Mouse (Mus musculus): ENCODE results near the gene Fbxw21.
"Not testable (repeated sequence)": the region's sequence is repeated elsewhere in the genome, so short reads cannot be mapped to it uniquely, and the experiment has no call there.

Fbxw21 gene

DNA sequence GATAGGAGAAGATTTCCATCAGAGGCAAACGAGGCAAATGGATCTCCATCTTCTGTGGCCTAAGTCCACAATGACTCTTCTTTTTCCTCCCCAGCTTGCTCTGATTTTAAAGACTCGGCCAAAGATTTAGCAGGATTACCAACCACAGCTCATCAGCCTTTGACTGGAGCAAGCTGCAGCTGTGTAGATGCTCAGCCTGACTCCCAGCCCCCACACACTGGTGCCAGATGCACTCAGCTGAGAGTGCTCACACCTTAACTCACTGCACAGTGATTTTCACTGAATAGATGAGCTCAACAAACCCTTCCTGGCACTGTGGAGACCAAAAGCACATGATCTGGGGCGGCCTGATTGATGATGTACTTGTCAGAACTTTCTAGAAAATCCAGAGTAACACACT is at the start of gene Fbxw21:
Gene Fbxw21 (minus strand): TSS at position 101 of the 400 bp plus-strand sequence.
- in situ Hi-C loops (cut with MseI, MboI) = no loop called here

DNA sequence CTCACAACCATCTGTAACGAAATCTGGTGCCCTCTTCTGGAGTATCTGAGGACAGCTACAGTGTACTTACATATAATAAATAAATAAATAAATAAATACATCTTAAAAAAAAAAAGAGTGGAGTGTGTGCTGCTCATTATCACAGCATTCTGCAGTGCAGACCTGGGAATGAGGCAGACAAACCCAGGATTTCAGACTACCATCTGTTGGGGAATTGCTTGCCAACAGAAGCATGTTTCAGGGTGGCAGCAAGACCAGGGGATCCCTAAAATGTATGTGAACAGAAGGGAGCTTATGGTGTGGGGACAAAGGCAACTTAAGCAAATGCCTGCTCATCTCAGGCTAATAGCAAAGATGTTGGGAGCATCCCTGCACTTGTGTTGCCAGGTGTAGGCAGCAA is 39.5 kb upstream of the Fbxw21 start:
- in situ Hi-C loops (cut with MseI, MboI) = not testable (repeated sequence)

DNA sequence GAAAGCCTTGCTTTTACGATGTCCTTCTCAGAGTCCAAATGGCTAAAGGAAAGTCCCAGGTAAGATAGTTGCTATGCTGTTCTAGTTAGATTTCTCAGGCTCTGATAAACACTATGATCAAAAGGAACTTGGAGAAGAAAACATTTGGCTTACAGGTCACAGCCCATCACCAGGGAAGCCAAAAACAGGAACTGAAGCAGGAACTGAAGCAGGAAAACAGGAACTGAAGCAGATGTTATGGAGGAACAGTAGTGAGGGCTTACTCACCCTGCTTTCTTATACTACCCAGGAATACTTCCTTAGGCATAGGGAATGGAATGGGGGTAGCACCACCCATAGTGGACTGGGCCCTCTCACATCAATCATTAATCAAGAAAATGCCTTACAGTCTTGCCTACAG is 38.5 kb upstream of the Fbxw21 start:
- in situ Hi-C loops (cut with MseI, MboI) = no loop called here

DNA sequence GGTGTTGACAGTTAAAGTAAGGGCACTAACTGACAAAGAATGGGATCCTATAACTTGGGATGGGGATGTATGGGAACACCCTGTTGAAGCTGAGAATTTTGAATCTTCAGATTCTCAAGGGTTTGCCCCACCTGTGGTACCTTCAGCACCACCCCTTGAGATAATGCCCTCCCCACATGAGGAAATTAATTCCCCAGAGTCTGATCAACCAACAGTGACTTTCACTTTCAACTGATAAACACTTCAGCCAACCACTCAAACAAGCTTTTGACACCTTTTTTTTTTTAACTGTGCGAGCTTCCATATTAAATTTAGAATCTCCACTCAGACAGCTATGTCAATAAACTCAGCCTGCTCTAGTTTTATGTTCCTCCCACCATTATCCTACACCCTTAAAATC is 37.5 kb upstream of the Fbxw21 start:
- in situ Hi-C loops (cut with MseI, MboI) = no loop called here

DNA sequence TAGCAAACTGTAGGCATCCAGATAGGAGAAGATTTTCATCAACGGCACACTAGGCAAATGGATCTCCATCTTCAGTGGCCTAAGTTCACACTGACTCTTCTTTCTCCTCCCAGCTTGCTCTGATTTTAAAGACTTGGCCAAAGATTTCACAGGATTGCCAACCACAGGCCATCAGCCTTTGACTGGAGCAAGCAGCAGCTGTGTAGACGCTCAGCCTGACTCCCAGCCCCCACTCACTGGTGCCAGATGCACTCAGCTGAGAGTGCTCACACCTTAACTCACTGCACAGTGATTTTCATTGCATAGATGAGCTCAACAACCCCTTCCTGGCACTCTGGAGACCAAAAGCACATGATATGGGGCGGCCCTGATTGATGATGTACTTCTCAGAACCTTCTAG is 34.0 kb upstream of the Fbxw21 start, which contains the start of gene Fbxw13:
Gene Fbxw13 (minus strand): TSS at position 101 of the 400 bp plus-strand sequence.
- in situ Hi-C loops (cut with MseI, MboI) = not testable (repeated sequence)

DNA sequence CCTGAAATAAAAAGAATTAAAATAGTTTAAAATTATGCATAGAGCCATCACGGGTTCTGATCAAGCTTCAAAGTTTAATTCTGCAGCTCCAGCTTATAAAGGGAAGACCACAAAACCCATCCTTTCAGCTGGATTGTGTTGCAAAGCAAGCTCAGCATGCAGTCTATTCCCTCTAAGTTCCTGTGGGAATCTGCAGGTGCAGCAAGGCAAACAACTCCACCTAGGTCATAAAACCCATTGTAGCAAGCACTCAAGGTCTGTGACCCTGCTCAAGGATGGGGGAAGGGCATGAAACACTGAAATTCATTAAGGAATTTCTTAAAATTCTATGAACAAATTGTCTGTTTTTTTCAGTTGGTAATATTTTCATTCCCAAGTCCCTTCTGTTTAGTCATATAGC is 15.4 kb upstream of the Fbxw21 start:
- in situ Hi-C loops (cut with MseI, MboI) = no loop called here

DNA sequence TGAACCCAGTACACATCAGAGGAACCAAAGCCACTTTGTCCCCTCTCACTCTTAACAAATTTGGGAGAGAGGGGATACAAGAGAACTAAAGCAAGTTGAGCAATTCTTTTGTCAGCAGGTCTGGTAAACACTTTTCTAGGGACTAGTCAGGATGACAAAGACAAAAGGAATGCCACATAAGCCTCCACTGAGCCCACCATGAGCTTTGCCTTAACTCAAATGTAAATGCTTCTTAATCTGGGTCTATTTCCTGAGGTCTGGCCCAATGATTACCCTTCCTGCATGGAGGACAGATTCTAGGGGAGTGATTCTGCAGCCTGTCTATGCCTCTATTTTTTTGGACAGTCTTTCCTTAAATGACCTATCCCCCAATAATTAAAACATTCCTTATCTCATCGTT is 14.5 kb upstream of the Fbxw21 start:
- in situ Hi-C loops (cut with MseI, MboI) = no loop called here

DNA sequence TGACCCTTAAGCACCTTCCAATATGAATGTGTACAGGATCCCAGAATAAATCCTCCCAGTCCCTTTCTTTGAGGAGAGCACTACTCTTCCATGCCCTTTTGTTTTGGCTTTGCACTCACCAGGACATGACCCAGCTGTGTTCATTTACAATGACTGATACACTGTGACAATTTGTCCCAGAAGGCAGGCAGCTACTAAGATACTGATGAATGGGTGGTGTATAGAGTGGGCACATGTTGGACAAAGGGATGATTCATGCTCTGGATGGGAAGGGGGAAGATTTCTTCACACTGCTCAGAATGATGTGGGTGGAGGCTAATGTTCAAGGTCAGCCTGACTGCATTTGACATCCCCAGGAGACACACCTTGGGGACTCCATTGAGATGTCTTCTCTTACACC is 5.5 kb upstream of the Fbxw21 start:
- in situ Hi-C loops (cut with MseI, MboI) = no loop called here

DNA sequence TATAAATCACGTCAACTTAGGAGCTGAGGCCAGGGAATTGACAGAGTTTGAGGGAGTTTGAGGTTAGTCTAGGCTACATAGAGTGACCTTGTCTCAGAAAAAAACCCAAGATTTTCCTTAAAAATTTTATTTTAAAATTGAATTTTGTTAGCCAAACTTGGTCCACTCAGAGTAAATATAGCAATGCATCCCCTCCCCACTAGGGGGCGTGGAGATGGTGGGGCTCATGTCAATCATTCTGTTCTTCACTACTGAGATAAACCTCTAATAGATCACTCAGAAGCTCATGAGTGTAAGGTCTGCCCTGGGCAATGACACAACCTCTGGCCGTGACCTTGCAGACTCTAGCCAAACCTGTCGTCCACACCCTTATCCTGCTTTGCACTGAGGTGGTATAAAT is 21.4 kb downstream of the Fbxw21 start:
- in situ Hi-C loops (cut with MseI, MboI) = not testable (repeated sequence)

DNA sequence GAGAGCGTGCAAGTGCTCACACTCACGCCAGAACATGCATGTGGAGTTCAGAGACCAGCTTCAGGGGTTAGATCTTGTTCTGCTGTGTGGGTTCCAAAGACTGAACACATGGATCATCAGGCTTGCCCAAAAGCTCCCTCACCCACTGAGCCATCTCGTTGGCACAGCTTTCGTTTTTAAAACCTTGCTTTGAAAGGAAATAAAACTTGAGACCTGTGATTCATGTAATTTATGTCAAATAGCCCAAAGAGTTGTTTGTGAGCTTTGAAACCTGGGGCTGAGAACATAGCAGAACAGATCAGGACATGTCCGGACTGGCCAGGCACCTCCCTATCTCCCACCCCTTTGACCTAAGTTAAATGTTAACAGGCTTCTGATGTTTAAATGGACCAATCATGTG is 31.8 kb downstream of the Fbxw21 start:
- in situ Hi-C loops (cut with MseI, MboI) = no loop called here

DNA sequence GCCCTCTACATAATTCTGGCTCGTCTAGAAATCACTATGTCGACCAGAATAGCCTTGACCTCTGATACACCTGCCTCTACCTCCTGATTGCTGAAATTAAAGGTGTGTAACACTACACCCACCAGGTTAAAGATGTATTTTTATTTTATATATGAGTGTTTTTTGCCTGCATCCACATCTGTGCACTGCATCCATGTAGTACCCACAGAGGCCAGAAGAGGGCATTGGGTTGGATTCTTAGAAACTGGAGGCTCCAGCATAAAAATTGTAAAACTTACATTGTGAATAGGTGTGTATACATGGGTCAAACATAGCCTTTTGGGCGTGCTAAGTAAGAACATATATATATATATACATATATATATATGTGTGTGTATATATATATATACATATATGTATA is 33.6 kb downstream of the Fbxw21 start:
- in situ Hi-C loops (cut with MseI, MboI) = loop anchor here (10.0 kb wide), 1 partner anchor 123 kb away; no protein-coding TSS in a partner anchor

DNA sequence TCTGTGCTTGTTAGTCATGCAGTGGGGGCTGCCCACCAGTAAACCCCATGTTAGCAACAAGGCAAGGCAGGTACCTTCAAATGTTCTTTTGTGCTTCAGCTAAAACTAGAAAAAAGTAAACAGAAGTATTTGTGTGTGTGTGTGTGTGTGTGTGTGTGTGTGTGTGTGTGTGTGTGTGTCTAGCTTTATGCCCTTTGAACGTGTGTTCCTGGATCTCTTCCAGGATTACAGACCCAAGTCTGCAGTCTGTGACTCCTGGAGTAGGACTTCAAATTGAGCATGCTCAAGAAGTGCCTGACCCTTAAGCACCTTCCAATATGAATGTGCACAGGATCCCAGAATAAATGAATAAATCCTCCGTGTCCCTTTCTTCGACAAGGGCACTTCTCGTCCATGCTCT is 34.8 kb downstream of the Fbxw21 start:
- in situ Hi-C loops (cut with MseI, MboI) = loop anchor here (10.0 kb wide), 1 partner anchor 122 kb away; no protein-coding TSS in a partner anchor

DNA sequence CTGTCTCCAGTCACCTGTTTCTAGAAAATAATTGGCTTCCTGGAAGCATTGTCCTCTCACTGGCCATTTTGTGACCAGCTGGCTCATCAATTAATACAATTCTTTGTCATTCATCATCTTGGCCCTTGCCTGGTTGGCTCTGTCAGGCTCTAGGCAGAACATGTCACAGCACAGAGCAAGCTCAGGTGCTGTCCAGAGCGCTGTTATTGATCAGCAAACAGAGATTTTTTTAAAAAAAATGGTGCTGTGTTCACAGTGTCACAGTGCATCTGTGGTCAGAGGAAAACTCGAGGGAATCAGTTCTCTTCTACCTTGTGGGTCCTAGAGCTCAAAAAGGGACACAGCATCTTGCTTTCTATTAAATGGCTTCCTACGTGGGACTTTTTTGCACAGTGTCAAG is 36.4 kb downstream of the Fbxw21 start:
- in situ Hi-C loops (cut with MseI, MboI) = loop anchor here (10.0 kb wide), 1 partner anchor 121 kb away; no protein-coding TSS in a partner anchor

DNA sequence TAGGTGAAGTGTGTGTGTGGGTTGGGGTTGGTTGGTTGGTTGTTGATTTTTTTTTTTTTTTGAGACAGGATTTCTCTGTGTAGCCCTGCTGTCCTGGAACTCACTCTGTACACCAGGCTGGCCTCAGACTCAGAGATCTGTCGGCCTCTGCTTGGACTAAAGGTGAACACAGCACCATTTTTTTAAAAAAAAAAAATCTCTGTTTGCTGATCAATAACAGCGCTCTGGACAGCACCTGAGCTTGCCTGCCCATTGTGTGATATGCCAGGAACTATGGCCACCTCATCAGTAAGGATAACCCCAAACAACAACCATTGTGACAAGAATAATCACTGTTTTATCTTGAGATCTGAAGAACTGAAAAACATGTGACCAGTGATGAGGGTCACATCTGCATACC is 36.8 kb downstream of the Fbxw21 start:
- in situ Hi-C loops (cut with MseI, MboI) = loop anchor here (10.0 kb wide), 1 partner anchor 120 kb away; no protein-coding TSS in a partner anchor

DNA sequence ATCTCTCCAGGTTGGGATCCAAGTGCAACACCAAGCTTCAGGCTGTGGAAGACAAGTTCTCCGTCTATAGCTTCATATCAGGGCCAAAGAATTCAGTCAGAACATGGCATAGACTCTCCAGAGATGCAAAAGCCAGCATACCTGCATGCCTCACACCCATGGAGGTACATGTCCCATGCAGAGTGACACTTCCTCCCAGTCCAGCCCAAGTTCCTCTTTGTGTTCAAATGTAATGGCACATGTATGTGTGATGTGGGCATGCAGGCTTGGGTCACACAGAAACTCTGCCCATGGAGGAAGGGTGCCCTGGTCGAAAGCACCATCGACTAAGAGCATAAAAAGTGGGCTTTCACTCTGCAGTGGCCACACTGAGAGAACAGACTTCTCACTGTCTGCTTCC is 37.7 kb downstream of the Fbxw21 start:
- in situ Hi-C loops (cut with MseI, MboI) = loop anchor here (5.0 to 10.0 kb wide), 2 partner anchors 37 to 119 kb away; no protein-coding TSS in a partner anchor

DNA sequence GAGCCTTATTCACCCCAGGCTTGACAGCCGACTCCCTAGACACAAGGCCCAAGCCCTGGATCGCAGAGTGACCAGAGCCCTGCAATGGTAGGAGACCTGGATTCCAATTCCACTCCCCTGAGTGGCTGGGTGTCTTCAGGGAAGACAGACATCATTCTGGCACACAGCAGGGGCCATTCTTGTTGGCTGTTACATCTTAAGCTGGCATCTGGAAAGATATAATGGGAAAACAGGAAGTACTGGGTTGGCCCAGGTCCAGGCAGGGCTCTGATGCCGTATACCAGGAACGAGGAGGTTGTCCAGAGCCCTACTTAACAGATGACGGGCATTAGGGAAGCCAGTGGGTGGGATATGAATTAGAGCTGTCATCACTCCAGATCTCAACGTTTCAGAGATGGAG is 38.6 kb downstream of the Fbxw21 start:
- in situ Hi-C loops (cut with MseI, MboI) = loop anchor here (5.0 to 10.0 kb wide), 2 partner anchors 36 to 118 kb away; no protein-coding TSS in a partner anchor

DNA sequence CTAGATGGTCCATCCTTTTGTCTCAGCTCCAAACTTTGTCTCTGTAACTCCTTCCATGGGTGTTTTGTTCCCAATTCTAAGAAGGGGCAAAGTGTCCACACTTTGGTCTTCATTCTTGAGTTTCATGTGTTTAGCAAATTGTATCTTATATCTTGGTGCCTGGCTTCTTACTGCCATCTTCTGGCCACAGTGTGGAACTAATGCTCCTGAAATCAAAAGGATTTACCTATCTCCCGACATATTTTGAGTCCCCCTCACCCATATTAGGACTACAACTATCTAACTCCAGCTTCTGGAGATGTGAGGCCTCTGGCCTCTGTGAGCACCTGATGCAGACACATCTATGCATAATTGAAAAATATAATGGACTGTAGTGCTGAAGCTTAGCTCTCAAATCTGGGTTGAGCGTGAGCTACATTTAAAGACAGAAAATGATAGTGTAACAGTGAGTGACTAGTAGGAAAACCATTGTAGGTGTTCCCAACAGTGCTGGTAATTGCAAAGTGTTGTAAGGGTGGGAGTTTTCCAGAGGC is 39.2 kb downstream of the Fbxw21 start:
- in situ Hi-C loops (cut with MseI, MboI) = loop anchor here (5.0 to 10.0 kb wide), 2 partner anchors 35 to 118 kb away; no protein-coding TSS in a partner anchor

DNA sequence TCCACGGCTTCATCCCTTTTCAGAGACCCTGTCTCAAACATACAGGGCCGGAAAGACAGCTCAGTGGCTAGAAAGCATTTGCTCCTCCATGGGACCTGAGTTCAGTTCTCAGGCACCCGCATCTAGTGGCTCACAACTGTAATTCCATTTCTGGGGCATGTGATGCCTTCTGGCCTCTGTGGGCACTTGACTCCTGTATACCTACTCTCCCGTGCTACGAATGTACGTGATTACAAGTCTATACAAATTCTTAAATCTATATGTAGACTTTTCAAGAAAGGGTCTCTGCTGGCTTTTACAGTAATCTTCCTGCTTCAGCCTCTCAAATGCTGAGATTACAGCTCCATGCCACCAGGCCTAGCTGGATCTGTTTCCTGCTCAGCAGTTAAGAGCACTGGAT is 40.9 kb downstream of the Fbxw21 start:
- in situ Hi-C loops (cut with MseI, MboI) = loop anchor here (5.0 to 10.0 kb wide), 2 partner anchors 34 to 116 kb away; no protein-coding TSS in a partner anchor

DNA sequence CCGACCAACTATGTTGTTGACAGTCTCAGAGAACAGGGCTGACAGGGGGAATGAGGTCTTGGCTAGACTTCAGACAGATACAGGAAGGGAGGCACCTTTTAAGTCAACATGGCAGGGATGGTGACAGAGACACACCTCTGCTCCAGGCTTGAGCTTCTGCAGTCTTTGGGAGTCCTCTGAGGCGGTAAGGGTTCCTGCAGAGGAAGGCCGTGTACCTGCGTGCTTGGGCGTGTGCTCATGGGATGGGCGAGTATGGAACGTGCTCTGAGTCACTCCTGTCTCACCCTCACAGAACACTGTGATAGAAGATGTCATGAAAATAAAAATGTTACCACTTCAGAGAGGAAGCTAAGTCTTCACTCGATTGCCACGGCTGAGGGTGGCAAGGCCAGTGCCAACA is 42.3 kb downstream of the Fbxw21 start:
- in situ Hi-C loops (cut with MseI, MboI) = no loop called here

DNA sequence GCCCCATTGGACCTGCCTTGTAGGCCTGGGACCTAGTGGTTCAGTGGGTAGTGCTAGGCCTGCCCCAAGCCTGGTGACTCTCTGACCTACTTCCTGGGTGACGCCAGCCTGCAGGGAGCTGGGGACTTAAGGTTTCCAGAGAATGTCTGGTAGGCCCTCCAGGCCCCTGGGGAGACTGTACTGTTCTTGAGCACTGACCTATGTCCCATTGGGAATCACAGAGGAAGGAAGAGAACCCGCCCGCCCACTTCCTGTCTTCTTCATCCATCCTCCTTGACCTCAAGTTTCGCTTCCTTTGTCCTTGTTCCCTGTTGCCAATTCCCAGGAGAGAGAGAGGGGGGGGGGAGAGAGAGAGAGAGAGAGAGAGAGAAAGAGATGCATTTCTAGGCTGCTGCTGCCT is 43.7 kb downstream of the Fbxw21 start:
- in situ Hi-C loops (cut with MseI, MboI) = no loop called here

DNA sequence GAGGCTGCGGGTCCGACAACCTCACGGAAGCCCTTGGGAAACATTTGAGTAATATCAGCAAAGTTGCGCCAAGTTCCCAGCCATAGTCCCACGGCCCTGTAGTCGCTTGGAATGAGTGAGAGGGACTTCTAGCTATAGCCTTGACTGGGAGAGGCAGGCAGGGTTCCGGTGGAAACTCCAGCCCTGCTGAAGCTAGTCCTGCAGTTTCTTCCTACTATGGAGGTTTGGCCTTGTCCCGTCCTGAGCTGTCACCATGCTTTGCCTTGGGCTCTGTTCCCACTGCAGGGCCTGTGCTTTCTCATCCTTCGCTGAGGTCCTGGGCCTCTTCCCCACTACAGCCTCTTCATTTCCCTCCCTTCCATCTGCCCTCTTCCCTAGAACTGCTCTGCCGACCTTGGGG is 45.6 kb downstream of the Fbxw21 start:
- in situ Hi-C loops (cut with MseI, MboI) = no loop called here

DNA sequence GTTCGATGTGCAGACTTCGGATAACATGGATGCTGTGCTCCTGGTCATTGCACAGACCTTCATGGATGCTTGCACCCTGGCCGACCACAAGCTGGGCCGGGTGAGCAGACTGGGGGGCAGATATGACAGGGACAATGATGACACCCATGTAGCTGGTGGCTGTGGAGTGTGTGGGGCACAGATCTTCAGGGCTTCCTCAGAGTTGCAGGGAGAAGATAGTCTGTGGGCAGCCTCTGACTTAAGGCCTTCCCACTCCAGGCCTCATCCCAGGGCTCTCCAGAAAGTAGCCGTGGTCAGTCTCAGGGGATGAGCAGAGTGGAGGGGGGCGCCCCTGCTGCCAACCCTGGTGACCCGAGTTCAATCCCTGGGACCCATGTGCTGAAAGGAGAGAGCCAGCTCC is 47.0 kb downstream of the Fbxw21 start:
- in situ Hi-C loops (cut with MseI, MboI) = no loop called here

DNA sequence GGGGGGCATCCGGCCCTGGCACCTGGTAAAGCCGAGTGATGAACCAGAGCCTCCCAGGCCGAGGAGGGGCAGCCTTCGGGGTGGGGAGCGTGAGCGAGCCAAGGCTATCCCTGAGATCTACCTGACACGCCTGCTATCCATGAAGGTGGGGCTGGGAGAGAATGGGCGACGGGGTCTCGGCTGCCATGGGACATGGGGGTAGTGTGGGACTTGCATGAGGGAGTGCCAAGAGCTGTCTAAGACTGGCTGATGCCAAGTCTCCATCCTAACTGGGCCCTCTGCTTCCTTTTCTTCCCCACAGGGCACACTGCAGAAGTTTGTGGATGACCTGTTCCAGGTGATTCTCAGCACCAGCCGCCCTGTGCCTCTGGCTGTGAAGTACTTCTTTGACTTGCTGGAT is 47.6 kb downstream of the Fbxw21 start:
- in situ Hi-C loops (cut with MseI, MboI) = no loop called here

DNA sequence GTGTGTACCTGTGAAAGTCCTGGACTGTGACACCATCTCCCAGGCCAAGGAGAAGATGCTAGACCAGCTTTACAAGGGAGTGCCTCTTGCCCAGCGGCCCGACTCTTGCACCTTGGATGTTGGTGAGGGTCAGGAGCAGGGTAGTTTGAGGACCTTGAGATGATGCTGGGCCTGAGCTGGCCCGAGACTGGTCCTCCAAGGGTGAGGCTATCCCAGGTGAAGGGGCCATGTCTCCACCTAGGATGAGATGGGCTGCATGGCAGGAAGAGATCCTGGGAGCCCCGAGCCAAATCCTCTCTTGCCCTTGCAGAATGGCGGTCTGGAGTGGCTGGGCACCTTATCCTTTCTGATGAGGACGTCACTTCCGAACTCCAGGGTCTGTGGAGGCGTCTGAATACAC is 48.5 kb downstream of the Fbxw21 start:
- in situ Hi-C loops (cut with MseI, MboI) = no loop called here

All from mouse trophoblast stem cell (cell line).